Mouse (Mus musculus) hindbrain, embryonic 12.5 days (tissue): ENCODE data around the gene Lmtk3. TPM values are rescaled to one million over a fixed set of nuclear protein-coding genes. Genes with fewer than 3 reads are reported as not detected.

Experiments
- ATAC-seq: fragments of 200-750 bp; cut with Nextera tagmentation; 2 replicates; pipeline ENCODE4 v1.8.0; 2017; ENCODE audit warnings: moderate TSS enrichment; ENCODE audit not compliant: low FRiP score
- H3K27ac ChIP-seq: fragments of 300-500 bp; sonication (generic); 2 replicates; pipeline ENCODE4 v1.5.1; 2016; ENCODE audit warnings: mild to moderate bottlenecking
- H3K27me3 ChIP-seq: fragments of 300-500 bp; sonication (generic); 2 replicates; pipeline ENCODE4 v1.6.1; 2016; ENCODE audit warnings: mild to moderate bottlenecking
- H3K36me3 ChIP-seq: fragments of 300-500 bp; sonication (generic); 2 replicates; pipeline ENCODE4 v1.6.1; 2016; ENCODE audit warnings: mild to moderate bottlenecking
- H3K4me1 ChIP-seq: fragments of 300-500 bp; sonication (generic); 2 replicates; pipeline ENCODE4 v1.6.1; 2016
- H3K4me2 ChIP-seq: fragments of 300-500 bp; sonication (generic); replicated peaks from 2 replicates; pipeline ENCODE4 v1.6.1; 2016; ENCODE audit warnings: mild to moderate bottlenecking
- H3K4me3 ChIP-seq: fragments of 300-500 bp; sonication (generic); 2 replicates; pipeline ENCODE4 v1.5.1; 2016; ENCODE audit warnings: mild to moderate bottlenecking
- H3K9ac ChIP-seq: fragments of 300-500 bp; sonication (generic); 2 replicates; pipeline ENCODE4 v1.6.1; 2016; ENCODE audit warnings: mild to moderate bottlenecking, moderate library complexity
- H3K9me3 ChIP-seq: fragments of 300-500 bp; sonication (generic); replicated peaks from 2 replicates; pipeline ENCODE4 v1.6.1; 2016; ENCODE audit warnings: mild to moderate bottlenecking
- WGBS: fragments of 180-500 bp; shearing (Covaris S2); methylation state at CpG from one replicate; pipeline ENCODE4 v1.1.7; 2016; 5-methylcytosine and 5-hydroxymethylcytosine counted together
- polyA plus RNA-seq: library from polyadenylated mRNA; unstranded; fragments of >200 nt; fragmentation: Nextera tagmentation; extraction: Ambion mirVana; gene quantifications from 2 replicates; pipeline ENCODE4 v1.2.1, GENCODE M21; 2016

Lmtk3 gene
- polyA plus RNA-seq, 1 experiment from 2014 or later: 11.9 TPM

DNA sequence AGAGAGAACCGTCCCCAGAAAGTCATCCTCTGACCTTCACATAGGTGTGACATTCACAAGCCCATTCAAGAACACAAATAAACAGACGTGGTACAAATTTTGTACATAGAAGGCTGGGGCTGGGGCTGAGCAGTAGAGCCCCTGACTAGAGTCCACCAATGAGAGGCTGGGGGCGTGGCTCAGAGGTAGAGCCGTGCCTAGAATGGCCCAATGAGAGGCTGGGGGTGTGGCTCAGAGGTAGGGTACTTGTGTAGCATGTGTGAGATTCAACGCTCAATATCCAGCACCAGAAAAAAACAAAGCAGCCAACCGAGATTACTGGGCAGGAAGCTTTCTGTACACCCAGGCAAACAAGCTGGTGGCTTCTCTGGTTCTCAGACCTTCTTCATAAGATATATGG is 27.8 kb upstream of the Lmtk3 start:
- no peaks in the 10 kb centered on the region for H3K9me3 ChIP-seq
- no peak overlapping the region for H3K9ac ChIP-seq
- no peak for ATAC-seq
- H3K36me3 ChIP-seq: no peaks in the 10 kb centered on the region
- no peak overlapping the region for H3K27ac ChIP-seq
- H3K4me1 ChIP-seq: peaks cover 3% of the 10 kb centered on the region; the same call in 1 of the 2 replicates
- no peak overlapping the region for H3K4me3 ChIP-seq
- H3K27me3 ChIP-seq: peaks cover 34% of the 10 kb centered on the region
- H3K4me2 ChIP-seq: no peak overlapping the region
- WGBS: 58% methylated on average over 6 of the region's 6 CpGs

DNA sequence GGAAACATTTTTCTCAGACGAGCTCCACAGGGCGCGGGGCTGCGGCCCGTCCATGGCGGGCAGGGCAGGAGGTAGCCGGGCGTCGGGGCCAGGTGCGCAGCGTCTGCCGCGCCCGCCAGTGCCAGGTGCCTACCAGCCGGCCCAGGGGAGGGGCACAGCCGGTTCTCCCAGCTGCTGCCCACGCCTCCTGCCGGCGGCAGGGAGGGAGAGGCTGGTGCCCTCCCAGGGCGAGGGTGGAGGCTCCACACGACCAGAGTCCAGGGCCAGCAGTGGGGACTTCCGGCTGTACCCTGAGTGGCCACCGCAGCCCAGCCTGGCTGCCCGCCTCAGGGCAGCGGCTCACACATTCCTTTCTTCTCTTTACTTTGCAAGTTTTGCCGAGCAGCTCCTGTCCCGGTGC is 24.1 kb upstream of the Lmtk3 start:
- peak overlapping the region; percentile 2; the same call in 1 of the 2 replicates for H3K9ac ChIP-seq
- 8% methylated on average over 27 of the region's 27 CpGs for WGBS

DNA sequence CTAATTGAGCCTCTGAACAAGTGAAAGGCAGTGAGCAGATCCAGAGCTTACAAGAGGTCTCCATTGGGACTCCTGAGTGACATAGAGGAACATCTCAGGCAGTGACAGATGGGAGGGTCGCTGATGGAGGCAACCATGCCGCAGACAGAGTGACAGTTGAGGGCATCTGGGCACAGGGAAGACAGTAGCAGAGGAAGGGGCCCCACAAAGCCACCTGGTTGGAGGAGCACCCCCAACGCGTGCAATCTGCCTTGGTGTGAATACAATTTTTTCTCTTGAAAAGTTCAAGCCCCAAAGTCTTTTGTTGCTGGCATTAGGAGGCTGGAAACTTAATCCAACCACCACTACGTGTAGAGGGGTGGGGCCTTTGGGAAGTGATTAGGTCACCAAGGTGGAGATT is 23.4 kb upstream of the Lmtk3 start:
- no peak; the same call in 1 of the 2 replicates for ATAC-seq
- no peak overlapping the region for H3K9ac ChIP-seq
- 59% methylated on average over 5 of the region's 5 CpGs for whole genome bisulfite sequencing
- no peak overlapping the region for H3K4me2 ChIP-seq
- H3K9me3 ChIP-seq: no peaks in the 10 kb centered on the region
- no peaks in the 10 kb centered on the region for H3K36me3 ChIP-seq
- no peak overlapping the region for H3K27ac ChIP-seq
- peaks cover 3% of the 10 kb centered on the region; the same call in 1 of the 2 replicates for H3K4me1 ChIP-seq
- peaks cover 38% of the 10 kb centered on the region for H3K27me3 ChIP-seq
- no peak overlapping the region for H3K4me3 ChIP-seq

More for the DNA sequence above, 24.1 kb upstream of the Lmtk3 start:
- Histone ChIP-seq H3K27me3 (peaks cover 34% of the 10 kb centered on the region), H3K4me1 (peaks cover 3% of the 10 kb centered on the region; the same call in 1 of the 2 replicates), H3K4me2 (peak overlapping the region; percentile 40), H3K36me3 (no peaks in the 10 kb centered on the region), H3K9me3 (no peaks in the 10 kb centered on the region), H3K27ac (no peak overlapping the region), H3K4me3 (peak overlapping the region; percentile 6; the same call in 1 of the 2 replicates)
- ATAC-seq: 0 out of 2 replicates have a peak, but pooled peaks have one; percentile 54

GRCm38 (mm10) chr7:45765995-45766394 is 17.5 kb upstream of the Lmtk3 start:
- Histone ChIP-seq H3K9ac (no peak overlapping the region), H3K9me3 (no peaks in the 10 kb centered on the region), H3K27ac (no peak overlapping the region), H3K4me2 (no peak overlapping the region), H3K4me3 (no peak overlapping the region), H3K36me3 (no peaks in the 10 kb centered on the region), H3K27me3 (peaks cover 4% of the 10 kb centered on the region; the same call in 1 of the 2 replicates), H3K4me1 (no peaks in the 10 kb centered on the region)
- WGBS: 64% methylated on average over 8 of the region's 8 CpGs
- ATAC-seq: no peak

DNA sequence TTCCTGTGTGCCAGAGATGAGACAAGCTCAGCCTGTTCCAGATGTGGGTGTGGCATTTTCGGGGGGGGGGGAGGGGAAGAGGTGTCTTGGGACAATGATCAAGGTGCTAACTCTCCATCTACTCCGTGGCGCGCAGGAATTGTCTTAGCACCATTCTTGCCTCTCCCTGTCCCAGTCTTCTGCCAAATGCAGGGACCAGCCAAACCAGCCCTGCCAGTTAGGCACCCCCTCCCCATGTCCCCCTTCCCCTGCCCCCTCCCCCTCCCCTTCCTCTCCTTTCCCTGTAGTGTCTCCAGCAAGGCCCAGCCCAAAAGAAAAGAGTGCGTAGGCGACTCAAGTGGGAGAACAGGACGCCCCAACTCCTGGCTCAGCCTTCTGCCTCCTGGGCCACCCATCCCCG is 16.8 kb upstream of the Lmtk3 start:
- ATAC-seq: no peak
- Histone ChIP-seq H3K27ac (no peak overlapping the region), H3K36me3 (no peaks in the 10 kb centered on the region), H3K4me1 (no peaks in the 10 kb centered on the region), H3K4me3 (no peak overlapping the region), H3K9ac (no peak overlapping the region), H3K9me3 (no peaks in the 10 kb centered on the region), H3K27me3 (peaks cover 4% of the 10 kb centered on the region; the same call in 1 of the 2 replicates), H3K4me2 (no peak overlapping the region)
- 46% methylated on average over 8 of the region's 8 CpGs for WGBS

GRCm38 (mm10) chr7:45767500-45767899 is 16.0 kb upstream of the Lmtk3 start:
- no peak overlapping the region for H3K9ac ChIP-seq

DNA sequence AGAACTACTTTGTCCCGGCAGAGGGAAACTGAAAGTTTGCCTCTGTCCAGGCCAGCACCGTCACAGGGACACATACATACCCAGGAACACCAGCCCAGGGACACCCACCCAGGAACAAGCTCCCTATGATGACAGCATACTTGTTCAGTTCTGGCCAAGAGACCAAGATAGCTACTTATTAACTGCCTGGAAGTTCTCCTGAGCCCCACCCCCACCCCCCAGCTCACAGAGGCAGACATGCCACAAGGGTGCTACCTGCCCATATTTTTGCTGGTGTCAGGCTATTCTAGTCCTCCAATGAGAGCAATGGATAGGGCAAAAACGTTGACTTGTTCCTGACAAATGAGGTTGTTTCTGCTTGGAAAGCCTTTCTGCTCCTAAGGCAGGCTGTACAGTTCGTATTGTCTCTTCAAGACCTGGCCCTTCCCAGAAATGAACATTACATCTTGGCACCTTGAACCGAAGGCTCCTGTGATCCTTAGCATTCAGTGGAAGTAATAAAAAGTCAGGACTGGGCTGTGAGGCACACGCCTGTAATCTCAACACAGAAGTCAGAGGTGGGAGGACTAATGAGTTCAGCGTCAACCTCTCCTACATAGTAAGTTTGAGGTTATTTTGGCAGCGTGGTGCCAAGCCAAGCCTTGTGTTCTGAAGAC is 13.0 kb upstream of the Lmtk3 start:
- 84% methylated on average over 8 of the region's 8 CpGs for WGBS
- no peaks in the 10 kb centered on the region for H3K4me1 ChIP-seq
- ATAC-seq: no peak

More at GRCm38 (mm10) chr7:45767500-45767899, 16.0 kb upstream of the Lmtk3 start:
- H3K36me3 ChIP-seq: no peaks in the 10 kb centered on the region
- H3K4me3 ChIP-seq: no peak overlapping the region
- no peak for ATAC-seq
- H3K4me1 ChIP-seq: no peaks in the 10 kb centered on the region
- H3K27ac ChIP-seq: no peak overlapping the region
- no peaks in the 10 kb centered on the region for H3K9me3 ChIP-seq
- H3K4me2 ChIP-seq: no peak overlapping the region
- WGBS: 89% methylated on average over 6 of the region's 6 CpGs
- H3K27me3 ChIP-seq: peaks cover 4% of the 10 kb centered on the region; the same call in 1 of the 2 replicates

GRCm38 (mm10) chr7:45771101-45771500 is 12.4 kb upstream of the Lmtk3 start:
- 66% methylated on average over 4 of the region's 4 CpGs for WGBS
- H3K27me3 ChIP-seq: peaks cover 7% of the 10 kb centered on the region
- no peaks in the 10 kb centered on the region for H3K4me1 ChIP-seq
- no peak for ATAC-seq
- no peak overlapping the region for H3K4me2 ChIP-seq
- no peak overlapping the region for H3K4me3 ChIP-seq
- H3K36me3 ChIP-seq: no peaks in the 10 kb centered on the region
- H3K9ac ChIP-seq: no peak overlapping the region
- no peaks in the 10 kb centered on the region for H3K9me3 ChIP-seq
- no peak overlapping the region for H3K27ac ChIP-seq

More for the DNA sequence above, 13.0 kb upstream of the Lmtk3 start:
- Histone ChIP-seq H3K27me3 (peaks cover 7% of the 10 kb centered on the region), H3K9me3 (no peaks in the 10 kb centered on the region), H3K9ac (no peak overlapping the region), H3K4me2 (no peak overlapping the region), H3K4me3 (no peak overlapping the region), H3K27ac (no peak overlapping the region), H3K36me3 (no peaks in the 10 kb centered on the region)

DNA sequence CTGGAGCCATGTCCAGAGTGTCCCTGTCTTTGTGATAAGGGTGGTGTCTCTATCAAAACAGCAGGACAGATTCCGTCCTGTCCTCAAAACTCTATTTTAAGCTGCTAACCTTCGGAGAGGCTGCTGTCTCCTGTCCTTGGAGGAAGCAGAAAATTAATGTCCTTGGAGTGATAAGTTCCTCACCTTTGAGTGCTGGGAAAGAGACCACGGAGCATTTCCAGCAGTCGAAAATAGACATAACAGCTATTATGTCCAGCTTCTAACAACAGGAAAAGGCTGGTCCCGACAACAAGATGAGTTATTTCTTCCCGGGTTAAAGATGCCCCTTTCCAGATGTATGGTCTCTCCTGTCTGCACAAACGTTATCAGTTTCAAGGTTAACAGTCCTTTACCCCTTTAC is 8.3 kb upstream of the Lmtk3 start:
- Histone ChIP-seq H3K4me3 (no peak overlapping the region), H3K27ac (no peak overlapping the region), H3K4me1 (peaks cover 10% of the 10 kb centered on the region; the same call in 1 of the 2 replicates), H3K9ac (no peak overlapping the region), H3K9me3 (no peaks in the 10 kb centered on the region), H3K4me2 (no peak overlapping the region), H3K27me3 (peaks cover 17% of the 10 kb centered on the region), H3K36me3 (no peaks in the 10 kb centered on the region)
- WGBS: 82% methylated on average over 7 of the region's 7 CpGs
- no peak for ATAC-seq

- 0 out of 2 replicates have a peak, but pooled peaks have one; percentile 2 for ATAC-seq
- Histone ChIP-seq H3K4me3 (no peak overlapping the region), H3K4me1 (peaks cover 15% of the 10 kb centered on the region; the same call in 1 of the 2 replicates), H3K27me3 (peaks cover 17% of the 10 kb centered on the region), H3K9ac (0 out of 2 replicates have a peak overlapping the region, but pooled peaks have one; percentile 8), H3K9me3 (no peaks in the 10 kb centered on the region), H3K27ac (no peak overlapping the region), H3K4me2 (peak overlapping the region; percentile 36), H3K36me3 (no peaks in the 10 kb centered on the region)
- 21% methylated on average over 22 of the region's 22 CpGs for WGBS
Measured at GRCm38 (mm10) chr7:45779081-45779641, 4.4 kb upstream of the Lmtk3 start.

DNA sequence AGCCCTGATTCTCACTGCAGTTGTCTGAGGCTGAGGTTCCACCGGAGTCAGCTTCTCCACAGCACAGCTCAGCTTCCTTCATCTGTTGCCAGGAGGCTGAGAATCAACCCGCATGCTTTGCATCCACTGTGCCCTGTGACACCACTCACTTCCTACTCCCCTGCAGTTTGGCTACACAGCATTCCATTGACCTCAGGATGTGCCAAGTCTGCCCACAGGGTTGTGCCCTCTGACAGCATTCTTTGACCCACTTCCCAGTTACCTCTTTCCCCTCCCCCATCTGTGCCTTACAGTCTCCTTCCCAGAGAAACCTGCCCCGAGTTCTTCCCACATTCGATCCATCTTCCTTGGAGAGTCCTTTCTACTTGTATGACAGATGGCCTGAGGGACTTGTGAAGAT is 1.3 kb upstream of the Lmtk3 start:
- ATAC-seq: no peak
- Histone ChIP-seq H3K4me1 (peaks cover 34% of the 10 kb centered on the region), H3K9ac (no peak overlapping the region), H3K27me3 (peaks cover 17% of the 10 kb centered on the region), H3K27ac (no peak overlapping the region), H3K36me3 (0 out of 2 replicates have a peak, but pooled peaks cover 1% of the 10 kb centered on the region), H3K9me3 (no peaks in the 10 kb centered on the region), H3K4me2 (no peak overlapping the region), H3K4me3 (no peak overlapping the region)
- WGBS: 75% methylated on average over 4 of the region's 4 CpGs

GRCm38 (mm10) chr7:45784524-45785372 is 1.2 kb downstream of the Lmtk3 start, which contains the start of gene Sult2b1:
TSS of gene Sult2b1 (minus strand) at chr7:45784669.
- H3K4me1 ChIP-seq: peaks cover 29% of the 10 kb centered on the region
- H3K36me3 ChIP-seq: peaks cover 26% of the 10 kb centered on the region
- H3K9ac ChIP-seq: peak within 1 kb of the TSS; percentile 90
- H3K4me2 ChIP-seq: peak within 1 kb of the TSS; percentile 87
- H3K4me3 ChIP-seq: peak within 1 kb of the TSS; percentile 74
- 25% methylated on average over 16 of the region's 20 CpGs for WGBS
- H3K27me3 ChIP-seq: peaks cover 7% of the 10 kb centered on the region
- peak; percentile 72 for ATAC-seq
- no peaks in the 10 kb centered on the region for H3K9me3 ChIP-seq
- H3K27ac ChIP-seq: peak within 1 kb of the TSS; percentile 98
